Mouse (Mus musculus) G1E (cell line): ENCODE data around the gene Cd34.

Source experiments
- CTCF ChIP-seq: IDR thresholded peaks from 2 replicates; pipeline ENCODE4 v1.5.1; 2012; ENCODE audit warnings: low read depth, low read length, inconsistent platforms, mixed read lengths
- GATA1 ChIP-seq: IDR thresholded peaks from 2 replicates; pipeline ENCODE4 v1.6.1; 2012; ENCODE audit warnings: borderline replicate concordance, low read length, inconsistent platforms, mixed read lengths

- TF ChIP-seq CTCF = no peak
- no peak for TF ChIP-seq GATA1
These were observed 37.5 kb upstream of the Cd34 start for GRCm38 (mm10) chr1:194901075-194901474.
